Mouse (Mus musculus) embryonic facial prominence, embryonic 15.5 days (tissue): ENCODE results near the gene Gfpt2. TPM values are rescaled to one million over a fixed set of nuclear protein-coding genes. Genes with fewer than 3 reads are reported as not detected.

Source experiments
- ATAC-seq: fragments of 200-750 bp; cut with Nextera tagmentation; 2 replicates; pipeline ENCODE4 v1.8.0; 2017; ENCODE audit warnings: low read depth, moderate TSS enrichment; ENCODE audit not compliant: insufficient number of reproducible peaks, low FRiP score, low TSS enrichment
- H3K27ac ChIP-seq: fragments of 300-500 bp; sonication (generic); replicated peaks from 2 replicates; pipeline ENCODE4 v1.5.1; 2015; ENCODE audit warnings: mild to moderate bottlenecking, inconsistent platforms
- H3K27me3 ChIP-seq: fragments of 300-500 bp; sonication (generic); 2 replicates; pipeline ENCODE4 v1.6.1; 2015; ENCODE audit warnings: inconsistent platforms
- H3K36me3 ChIP-seq: fragments of 300-500 bp; sonication (generic); 2 replicates; pipeline ENCODE4 v1.6.1; 2015; ENCODE audit warnings: mild to moderate bottlenecking, inconsistent platforms
- H3K4me1 ChIP-seq: fragments of 300-500 bp; sonication (generic); 2 replicates; pipeline ENCODE4 v1.6.1; 2015; ENCODE audit warnings: inconsistent platforms
- H3K4me2 ChIP-seq: fragments of 300-500 bp; sonication (generic); replicated peaks from 2 replicates; pipeline ENCODE4 v1.6.1; 2015; ENCODE audit warnings: mild to moderate bottlenecking, inconsistent platforms
- H3K4me3 ChIP-seq: fragments of 300-500 bp; sonication (generic); replicated peaks from 2 replicates; pipeline ENCODE4 v1.5.1; 2015; ENCODE audit warnings: mild to moderate bottlenecking, inconsistent platforms
- H3K9ac ChIP-seq: fragments of 300-500 bp; sonication (generic); 2 replicates; pipeline ENCODE4 v1.6.1; 2015; ENCODE audit warnings: inconsistent platforms
- H3K9me3 ChIP-seq: fragments of 300-500 bp; sonication (generic); replicated peaks from 2 replicates; pipeline ENCODE4 v1.6.1; 2016; ENCODE audit warnings: inconsistent platforms
- WGBS: fragments of 180-500 bp; shearing (Covaris S2); methylation state at CpG from one replicate; pipeline ENCODE4 v1.1.7; 2015; 5-methylcytosine and 5-hydroxymethylcytosine counted together
- polyA plus RNA-seq: library from polyadenylated mRNA; unstranded; fragments of >200 nt; fragmentation: Nextera tagmentation; extraction: Ambion mirVana; gene quantifications from 2 replicates; pipeline ENCODE4 v1.2.1, GENCODE M21; 2015

Gene Gfpt2
- 23.8 and 23.9 TPM in 2 replicates for polyA plus RNA-seq

- Histone ChIP-seq H3K36me3 (no peaks in the 10 kb centered on the region), H3K9ac (peak within 1 kb of the TSS; percentile 57), H3K4me2 (peak within 1 kb of the TSS; percentile 94), H3K27me3 (no peaks in the 10 kb centered on the region), H3K27ac (peak within 1 kb of the TSS; percentile 78), H3K4me3 (peak within 1 kb of the TSS; percentile 61), H3K9me3 (no peaks in the 10 kb centered on the region), H3K4me1 (peaks cover 14% of the 10 kb centered on the region)
- peak; percentile 96 for ATAC-seq
- WGBS = 1% methylated on average over 25 of the region's 25 CpGs
Measured at GRCm38 (mm10) chr11:49793619-49794341, at the start of gene Gfpt2. TSS of gene Gfpt2 (plus strand) at chr11:49794178.

DNA sequence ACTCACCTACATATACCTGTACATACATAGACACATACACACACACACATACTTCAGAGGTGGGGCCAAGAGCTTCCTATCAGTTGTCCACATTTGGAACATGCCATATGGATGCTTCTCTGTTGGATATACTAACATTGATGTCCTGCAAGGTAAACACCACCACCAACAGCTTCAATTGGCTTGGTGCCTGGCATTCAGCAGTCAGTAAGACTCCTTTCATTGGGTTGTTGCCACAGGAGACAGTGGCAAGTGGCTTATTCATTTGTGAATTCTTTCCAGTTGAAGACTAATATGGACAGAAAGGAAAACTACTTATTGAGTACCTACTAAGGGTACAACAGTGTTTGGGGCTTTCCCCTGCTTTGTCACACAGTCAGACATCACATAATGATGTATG is 49.0 kb upstream of the Gfpt2 start:
- Histone ChIP-seq H3K9me3 (no peaks in the 10 kb centered on the region), H3K9ac (no peak overlapping the region), H3K4me1 (no peaks in the 10 kb centered on the region), H3K27ac (no peak overlapping the region), H3K4me3 (no peak overlapping the region), H3K27me3 (no peaks in the 10 kb centered on the region), H3K36me3 (no peaks in the 10 kb centered on the region), H3K4me2 (no peak overlapping the region)
- ATAC-seq = no peak

DNA sequence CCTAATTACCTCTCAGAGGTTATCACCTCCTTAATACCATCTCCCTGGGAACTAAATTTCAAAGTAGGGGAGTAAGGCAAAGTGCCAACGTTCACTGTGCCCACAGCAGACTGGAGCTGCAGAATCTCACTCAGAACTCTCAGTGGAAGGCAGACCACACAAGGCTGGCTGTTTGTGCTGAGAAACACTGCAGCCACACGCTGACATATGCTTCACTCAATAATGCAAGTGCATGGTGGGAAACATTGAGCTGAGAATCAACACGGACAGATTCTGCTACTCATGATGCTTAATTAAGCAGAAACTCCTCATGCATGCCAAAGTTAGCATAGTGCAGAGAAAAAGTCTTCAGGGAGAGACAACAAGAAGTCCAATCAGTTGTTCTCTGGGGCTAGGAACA is 48.1 kb upstream of the Gfpt2 start:
- Histone ChIP-seq H3K27me3 (no peaks in the 10 kb centered on the region), H3K4me1 (no peaks in the 10 kb centered on the region), H3K4me3 (no peak overlapping the region), H3K9me3 (no peaks in the 10 kb centered on the region), H3K27ac (no peak overlapping the region), H3K9ac (no peak overlapping the region), H3K36me3 (no peaks in the 10 kb centered on the region), H3K4me2 (no peak overlapping the region)
- no peak for ATAC-seq
- 68% methylated on average over 3 of the region's 3 CpGs for WGBS

- no peak for ATAC-seq
- H3K9ac ChIP-seq = no peak overlapping the region
- no peak overlapping the region for H3K4me2 ChIP-seq
- H3K27ac ChIP-seq = no peak overlapping the region
- H3K36me3 ChIP-seq = no peaks in the 10 kb centered on the region
- no peaks in the 10 kb centered on the region for H3K27me3 ChIP-seq
- H3K4me3 ChIP-seq = no peak overlapping the region
- WGBS = 88% methylated on average over 1 of the region's 1 CpGs
- no peaks in the 10 kb centered on the region for H3K4me1 ChIP-seq
- H3K9me3 ChIP-seq = no peaks in the 10 kb centered on the region
Measured at GRCm38 (mm10) chr11:49746756-49747155, 47.2 kb upstream of the Gfpt2 start.

DNA sequence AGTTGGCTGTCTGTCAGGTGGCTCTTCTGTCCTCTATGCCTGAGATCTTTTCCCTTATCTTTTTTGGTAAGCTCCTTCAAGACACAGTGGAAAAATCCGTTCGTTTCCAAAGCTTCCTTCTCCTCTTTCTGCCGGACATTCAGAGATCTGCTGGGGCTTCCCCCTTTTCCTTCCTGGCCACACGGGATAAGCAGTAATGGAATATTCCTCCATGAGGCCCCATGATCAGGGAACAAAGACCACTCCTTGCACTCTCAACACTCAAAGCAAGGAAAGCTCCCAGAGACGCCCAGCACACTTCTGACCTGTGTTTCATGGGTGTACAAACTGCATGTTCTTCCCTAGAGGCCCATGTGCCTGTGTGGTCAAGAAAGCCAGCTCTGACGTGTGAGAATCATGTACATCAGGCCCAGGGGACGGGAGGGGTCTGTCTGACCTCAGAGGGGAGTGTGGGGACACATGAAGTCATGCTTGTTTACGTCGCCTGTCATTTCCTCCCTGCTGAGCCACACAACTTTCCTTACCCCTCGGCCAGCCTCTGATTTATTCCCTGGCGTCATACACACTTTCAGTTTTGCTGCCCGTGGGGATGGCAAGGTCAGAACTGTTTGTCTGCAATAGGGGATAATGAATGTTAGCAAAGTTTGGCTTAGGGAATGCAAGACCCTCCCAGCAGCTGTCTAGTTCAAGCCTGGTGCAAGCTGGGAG is 38.9 kb upstream of the Gfpt2 start:
- Histone ChIP-seq H3K9me3 (no peaks in the 10 kb centered on the region), H3K4me1 (0 out of 2 replicates have a peak, but pooled peaks cover 10% of the 10 kb centered on the region), H3K4me3 (no peak overlapping the region), H3K4me2 (no peak overlapping the region), H3K9ac (no peak overlapping the region), H3K27me3 (no peaks in the 10 kb centered on the region), H3K36me3 (no peaks in the 10 kb centered on the region), H3K27ac (0 out of 2 replicates have a peak overlapping the region, but pooled peaks have one; percentile 18)
- whole genome bisulfite sequencing = 44% methylated on average over 12 of the region's 12 CpGs
- ATAC-seq = no peak

DNA sequence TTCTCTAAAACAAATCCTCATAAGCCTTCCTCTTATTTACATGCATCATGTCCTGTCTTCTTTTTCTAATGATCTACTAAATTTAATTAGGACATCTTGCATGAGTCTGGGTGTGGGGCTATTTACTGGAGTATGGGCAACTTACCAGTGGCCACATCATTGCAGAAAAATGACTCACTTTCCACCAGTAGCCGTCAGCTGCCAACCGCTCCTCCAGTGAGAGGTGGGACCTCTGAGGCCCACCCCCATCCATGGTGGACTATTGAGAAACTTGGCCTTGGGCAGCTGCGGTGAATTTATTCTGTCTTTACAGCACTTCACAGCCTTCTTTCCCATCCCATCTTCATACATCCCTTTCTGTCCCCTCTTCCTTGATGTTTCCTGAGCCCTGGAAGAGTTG is 35.9 kb upstream of the Gfpt2 start:
- no peaks in the 10 kb centered on the region for H3K9me3 ChIP-seq
- no peak overlapping the region for H3K27ac ChIP-seq
- no peaks in the 10 kb centered on the region for H3K36me3 ChIP-seq
- ATAC-seq = no peak
- no peak overlapping the region for H3K9ac ChIP-seq
- no peak overlapping the region for H3K4me3 ChIP-seq
- 89% methylated on average over 3 of the region's 3 CpGs for WGBS
- no peaks in the 10 kb centered on the region for H3K27me3 ChIP-seq
- H3K4me2 ChIP-seq = no peak overlapping the region
- H3K4me1 ChIP-seq = peaks cover 18% of the 10 kb centered on the region

- no peak overlapping the region for H3K4me3 ChIP-seq
- ATAC-seq = peak; percentile 21; the same call in 1 of the 2 replicates
- no peak overlapping the region for H3K4me2 ChIP-seq
- peak overlapping the region; percentile 49 for H3K27ac ChIP-seq
- H3K36me3 ChIP-seq = no peaks in the 10 kb centered on the region
- H3K27me3 ChIP-seq = no peaks in the 10 kb centered on the region
- 43% methylated on average over 5 of the region's 5 CpGs for WGBS
- H3K4me1 ChIP-seq = peaks cover 27% of the 10 kb centered on the region
- H3K9me3 ChIP-seq = no peaks in the 10 kb centered on the region
- H3K9ac ChIP-seq = no peak overlapping the region
Measured at GRCm38 (mm10) chr11:49761130-49761529, 32.8 kb upstream of the Gfpt2 start.

DNA sequence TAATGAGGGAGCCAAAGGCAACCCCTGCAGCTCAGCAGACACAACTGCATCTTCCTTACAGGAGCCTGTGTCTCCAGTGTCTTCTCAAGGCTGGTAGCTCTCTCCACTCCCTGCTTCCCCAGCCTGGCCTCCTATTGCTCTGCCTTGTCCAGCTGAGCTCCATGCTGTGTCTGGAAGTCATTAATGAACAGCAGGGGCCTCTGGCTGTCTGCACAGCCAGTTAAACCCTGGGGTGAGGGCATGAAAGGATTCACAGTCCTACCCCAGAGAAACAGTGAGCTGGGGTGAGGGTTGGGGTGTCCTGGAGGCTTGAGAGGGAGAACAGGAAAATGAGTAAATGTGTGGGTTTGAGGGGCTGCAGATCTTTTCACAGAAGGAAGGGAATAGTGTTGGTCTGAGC is 30.4 kb upstream of the Gfpt2 start:
- Histone ChIP-seq H3K4me3 (no peak overlapping the region), H3K27ac (peak overlapping the region; percentile 76), H3K9ac (no peak overlapping the region), H3K9me3 (no peaks in the 10 kb centered on the region), H3K4me2 (no peak overlapping the region), H3K4me1 (peaks cover 27% of the 10 kb centered on the region), H3K27me3 (no peaks in the 10 kb centered on the region), H3K36me3 (no peaks in the 10 kb centered on the region)
- ATAC-seq = no peak

DNA sequence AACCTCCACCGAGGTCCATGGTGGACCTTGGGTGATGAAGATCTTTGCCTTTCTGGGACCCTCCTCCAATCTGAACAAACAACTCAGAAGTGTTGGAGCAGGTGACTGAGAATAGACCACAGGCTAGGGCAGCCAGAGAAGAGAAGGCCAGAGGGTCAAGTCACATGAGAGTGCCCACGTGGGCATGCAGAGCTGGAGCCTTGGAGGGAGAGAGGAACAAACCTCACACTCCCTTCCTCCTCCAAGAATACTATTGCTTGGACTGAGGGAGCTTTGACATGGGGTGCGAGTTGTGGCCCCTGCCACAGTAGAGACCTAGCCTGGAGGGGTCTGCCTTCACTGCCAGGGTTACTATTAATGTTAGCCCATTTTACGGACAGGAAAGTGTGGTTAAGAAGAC is 30.0 kb upstream of the Gfpt2 start:
- WGBS = 42% methylated on average over 4 of the region's 4 CpGs
- no peak for ATAC-seq

DNA sequence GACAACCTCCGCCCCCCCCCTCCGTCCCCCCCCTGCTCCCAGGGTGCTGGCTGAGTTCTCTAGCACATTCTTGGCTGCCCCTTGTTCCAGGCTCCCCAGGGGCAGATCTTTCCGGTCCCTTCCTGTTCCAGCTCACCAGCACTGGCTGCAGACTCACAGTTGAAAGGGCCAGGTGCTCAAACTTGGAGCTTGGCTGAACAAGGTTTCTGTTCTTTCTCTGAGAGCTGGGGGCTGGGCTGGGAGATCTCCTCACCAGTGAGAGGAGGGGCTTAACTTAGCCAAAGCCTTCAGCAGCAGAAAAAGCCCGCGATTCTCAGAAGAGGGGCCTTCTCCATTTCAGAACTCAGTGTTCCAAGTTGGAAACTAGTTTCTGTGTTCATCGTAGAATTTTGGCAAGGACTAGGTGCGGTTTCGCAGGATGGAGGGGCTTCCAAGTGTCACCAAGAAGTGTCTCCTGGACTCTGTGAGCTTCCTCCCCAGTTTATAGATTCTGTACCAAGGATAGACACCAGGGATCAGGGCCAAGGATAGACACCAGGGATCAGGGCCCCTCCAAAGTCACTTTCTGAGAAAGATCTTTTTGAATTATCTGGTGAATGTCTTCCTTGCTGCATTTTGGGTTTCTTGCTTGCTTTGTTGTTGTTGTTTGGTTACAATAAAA is 29.2 kb upstream of the Gfpt2 start:
- no peak overlapping the region for H3K9ac ChIP-seq
- H3K4me3 ChIP-seq = no peak overlapping the region
- H3K9me3 ChIP-seq = no peaks in the 10 kb centered on the region
- H3K4me2 ChIP-seq = peak overlapping the region; percentile 19
- H3K36me3 ChIP-seq = no peaks in the 10 kb centered on the region
- H3K27me3 ChIP-seq = no peaks in the 10 kb centered on the region
- H3K4me1 ChIP-seq = peaks cover 27% of the 10 kb centered on the region
- peak overlapping the region; percentile 76 for H3K27ac ChIP-seq
- peak; percentile 85 for ATAC-seq
- WGBS = 16% methylated on average over 8 of the region's 8 CpGs

More for the DNA sequence above, 30.0 kb upstream of the Gfpt2 start:
- no peaks in the 10 kb centered on the region for H3K9me3 ChIP-seq
- H3K36me3 ChIP-seq = no peaks in the 10 kb centered on the region
- peaks cover 27% of the 10 kb centered on the region for H3K4me1 ChIP-seq
- 0 out of 2 replicates have a peak overlapping the region, but pooled peaks have one; percentile 19 for H3K4me2 ChIP-seq
- no peaks in the 10 kb centered on the region for H3K27me3 ChIP-seq
- H3K4me3 ChIP-seq = no peak overlapping the region
- no peak overlapping the region for H3K9ac ChIP-seq
- peak overlapping the region; percentile 76 for H3K27ac ChIP-seq

DNA sequence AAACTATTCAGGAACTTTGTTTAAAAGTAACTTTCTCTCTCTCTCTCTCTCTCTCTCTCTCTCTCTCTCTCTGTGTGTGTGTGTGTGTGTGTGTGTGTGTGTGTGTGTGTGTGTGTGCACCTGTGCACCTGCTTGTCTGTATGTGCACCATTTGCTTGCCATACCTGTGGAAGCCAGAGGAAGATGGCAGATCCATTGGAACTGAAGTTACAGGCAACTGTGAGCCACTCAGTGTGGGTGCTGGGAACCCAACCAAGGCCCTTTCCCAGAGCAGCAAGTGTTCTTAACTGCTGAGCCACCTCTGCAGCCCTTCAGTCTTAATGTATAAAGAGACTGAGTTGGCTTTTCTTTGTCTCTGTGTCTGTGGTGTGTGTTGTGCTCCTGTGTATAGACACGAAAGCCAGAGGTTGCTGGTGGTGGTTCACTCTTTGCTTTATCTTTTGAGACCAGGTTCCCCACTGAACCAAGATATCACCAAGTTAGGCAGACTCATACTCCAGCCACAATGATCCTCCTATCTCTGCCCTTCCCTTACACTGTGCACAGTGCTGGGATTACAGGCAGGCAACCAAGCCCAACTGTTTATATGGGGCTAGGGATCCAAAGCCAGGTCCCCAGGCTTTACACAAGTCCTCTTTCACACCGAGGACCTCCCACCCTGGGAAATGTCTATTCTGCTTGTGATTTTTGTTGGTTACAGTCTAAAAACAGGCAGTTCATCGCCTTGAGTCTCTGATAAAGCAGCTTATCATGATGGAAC is 28.4 kb upstream of the Gfpt2 start:
- no peak overlapping the region for H3K4me2 ChIP-seq
- ATAC-seq = no peak
- no peaks in the 10 kb centered on the region for H3K36me3 ChIP-seq
- H3K9me3 ChIP-seq = no peaks in the 10 kb centered on the region
- H3K4me3 ChIP-seq = no peak overlapping the region
- H3K27me3 ChIP-seq = no peaks in the 10 kb centered on the region
- no peak overlapping the region for H3K27ac ChIP-seq
- peaks cover 27% of the 10 kb centered on the region for H3K4me1 ChIP-seq
- H3K9ac ChIP-seq = no peak overlapping the region
- 85% methylated on average over 3 of the region's 3 CpGs for WGBS
